Mouse (Mus musculus) urinary bladder, adult 18-20 months (tissue): ENCODE measurements at regions not wholly inside any gene's neighbourhood (a gene's known extent, or its start where the extent isn't known, plus 50 kb on each side); places are given as distances from the start of the nearest gene placed in this dataset.

Experiments used
- DNase-seq, 2 experiments: peaks; one replicate each; pipeline ENCODE4 v3.0.0; 2022; ENCODE audit warnings: low spot score in 2 of 2, mixed read lengths in 2 of 2

- no peak for DNase-seq
These were observed 328.5 kb downstream of the Ttll7 start for GRCm38 (mm10) chr3:147180711-147181110.

DNA sequence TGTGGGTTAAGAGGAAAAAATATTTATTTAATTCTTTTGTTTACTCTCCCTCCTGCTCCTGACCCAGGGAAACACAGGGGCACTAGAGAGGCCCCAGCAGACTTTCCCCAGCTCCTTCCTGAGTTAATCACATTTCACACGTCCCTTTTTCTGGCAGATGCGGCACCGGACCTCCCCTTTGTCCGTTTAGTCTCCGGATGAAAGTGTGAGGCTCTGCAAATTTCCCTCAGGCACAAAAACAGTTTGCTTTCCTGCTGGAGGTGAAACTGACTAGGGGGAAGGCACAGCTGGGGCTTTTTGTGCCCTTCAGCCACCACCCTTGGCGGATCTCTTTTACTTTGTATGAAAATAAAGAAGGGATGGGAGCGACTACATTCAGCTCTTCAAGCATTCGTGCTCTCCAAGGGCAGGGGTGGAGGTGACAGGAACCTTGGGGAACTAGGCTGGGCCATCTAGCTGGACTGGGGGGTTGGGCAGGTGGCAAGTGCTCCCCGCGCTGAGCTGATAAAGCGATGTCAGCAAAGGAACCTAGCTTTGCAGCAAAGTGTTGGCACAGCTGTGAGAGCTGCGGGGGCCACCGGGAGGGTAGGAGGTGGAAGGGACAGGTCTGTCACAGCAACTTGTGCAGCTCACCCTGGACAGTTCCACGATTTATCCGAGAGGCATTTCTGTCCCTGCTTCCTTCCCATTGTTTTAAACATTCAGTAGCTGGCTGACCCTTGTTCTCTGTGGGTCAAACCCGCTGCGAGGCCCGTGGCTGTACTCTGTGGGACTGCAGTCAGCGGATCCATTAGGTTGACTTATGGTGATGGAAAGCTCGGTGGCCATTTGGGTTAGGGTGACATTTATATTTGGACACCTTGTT lies 329.6 kb downstream of the Ttll7 start:
- DNase-seq: no peak

DNA sequence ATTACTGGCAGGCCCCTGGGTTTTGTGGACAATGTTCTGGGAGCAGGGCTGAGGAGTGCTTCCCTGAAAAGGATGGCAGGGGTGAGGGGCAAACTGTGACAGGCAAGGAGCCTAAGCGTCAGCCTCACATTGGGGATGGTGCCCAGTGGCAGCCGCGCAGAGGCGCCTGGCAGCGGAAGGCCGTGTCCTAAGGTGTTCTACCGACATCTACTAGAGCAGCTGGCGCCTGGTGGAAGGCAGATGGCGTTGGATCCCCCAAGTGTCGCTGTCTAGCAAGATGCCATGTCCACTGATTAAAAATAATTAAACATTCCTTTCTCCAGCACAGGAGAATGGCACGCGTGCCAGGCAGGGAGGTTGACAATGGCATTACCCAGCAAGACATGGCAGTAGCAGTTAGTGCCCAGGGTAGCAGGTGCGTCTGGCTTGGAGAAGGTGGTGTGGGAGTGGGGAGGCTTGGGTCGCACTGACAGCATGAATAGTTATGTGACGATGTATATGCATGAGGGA lies 330.3 kb downstream of the Ttll7 start:
- no peak for DNase-seq

- no peak for DNase-seq
These were observed 331.6 kb downstream of the Ttll7 start for GRCm38 (mm10) chr3:147183656-147184290.

DNA sequence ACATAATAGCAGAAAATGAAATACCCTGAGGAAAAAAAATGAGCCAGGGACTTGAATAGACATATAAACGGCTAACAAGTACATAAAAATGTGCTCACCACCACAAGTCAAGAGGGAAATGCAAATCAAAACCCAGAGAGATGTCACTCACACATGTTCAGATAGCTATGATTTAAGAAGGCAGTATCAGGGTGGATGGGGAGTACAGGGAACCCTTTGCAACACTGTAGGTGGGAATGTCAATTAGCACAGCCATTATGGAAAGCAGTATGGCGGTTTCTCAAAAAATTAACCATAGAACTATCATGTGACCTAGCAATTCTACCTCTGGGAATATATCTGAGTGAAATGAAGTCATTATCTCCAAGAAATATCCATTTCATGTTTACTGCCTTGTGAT lies 337.6 kb downstream of the Ttll7 start:
- DNase-seq: no peak

DNA sequence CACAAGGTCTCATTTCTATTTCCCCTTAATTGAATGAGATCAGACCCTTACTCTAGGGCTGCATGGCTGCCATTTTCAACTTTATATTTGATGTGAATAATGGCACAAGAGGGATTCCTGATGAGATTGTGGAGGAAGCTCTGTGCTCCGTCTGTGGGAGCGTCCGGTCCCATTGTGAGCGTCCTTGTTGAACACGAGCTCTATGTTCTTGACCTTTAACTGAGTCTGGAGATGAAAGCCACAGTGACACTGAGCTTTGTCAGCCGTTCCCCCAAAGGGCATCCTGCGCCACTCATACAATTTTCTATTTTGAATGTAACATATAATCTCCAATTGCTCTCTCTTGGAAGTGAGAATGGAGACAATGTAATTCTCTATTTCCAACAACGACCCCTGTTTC lies 344.5 kb downstream of the Ttll7 start:
- no peak for DNase-seq

GRCm38 (mm10) chr3:147197215-147197614 lies 345.0 kb downstream of the Ttll7 start:
- no peak for DNase-seq

GRCm38 (mm10) chr3:147211127-147211940 lies 359.2 kb downstream of the Ttll7 start:
- no peak for DNase-seq

- DNase-seq: no peak
These were observed 376.5 kb downstream of the Ttll7 start for GRCm38 (mm10) chr3:147228663-147229062.

DNA sequence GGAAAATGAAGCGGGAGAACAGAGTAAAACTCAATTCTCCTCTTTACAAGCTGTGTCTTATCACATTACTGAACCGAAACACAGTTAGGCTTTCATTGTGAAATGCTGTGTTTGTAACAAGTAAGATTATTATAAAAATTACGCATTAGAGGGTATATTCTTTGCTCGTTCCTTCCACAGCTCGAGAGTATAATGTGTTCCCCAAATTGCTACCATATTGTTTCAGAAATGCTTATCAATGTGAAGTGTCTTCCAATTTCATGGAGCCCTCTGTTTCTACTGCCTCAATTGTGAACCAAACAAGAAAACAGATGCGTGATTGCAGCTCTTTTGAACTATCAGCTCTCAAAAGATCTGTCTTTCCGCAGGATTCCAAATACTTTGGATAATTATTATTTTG lies 378.4 kb downstream of the Ttll7 start:
- DNase-seq: no peak

GRCm38 (mm10) chr3:147238398-147238797 lies 386.2 kb downstream of the Ttll7 start:
- no peak for DNase-seq

DNA sequence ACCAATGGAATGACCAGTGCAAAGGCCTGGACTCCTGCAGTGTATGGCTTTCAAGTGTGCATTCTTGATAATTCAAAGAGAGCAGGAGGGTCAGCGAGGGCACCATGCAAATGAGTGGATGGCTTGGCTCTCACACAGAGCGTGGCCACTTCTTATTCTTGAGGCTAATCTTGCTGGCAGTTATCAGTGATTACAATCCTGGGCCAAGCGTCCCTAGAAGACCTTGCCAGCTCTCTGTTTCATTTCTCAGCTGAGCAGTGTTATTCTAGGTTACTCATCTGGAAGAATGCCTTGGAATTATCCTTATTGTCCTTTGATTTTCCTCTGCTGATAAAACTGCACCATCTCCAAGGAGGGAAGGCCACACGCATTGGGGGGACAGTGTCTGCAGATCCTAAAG lies 388.5 kb downstream of the Ttll7 start:
- no peak for DNase-seq

DNA sequence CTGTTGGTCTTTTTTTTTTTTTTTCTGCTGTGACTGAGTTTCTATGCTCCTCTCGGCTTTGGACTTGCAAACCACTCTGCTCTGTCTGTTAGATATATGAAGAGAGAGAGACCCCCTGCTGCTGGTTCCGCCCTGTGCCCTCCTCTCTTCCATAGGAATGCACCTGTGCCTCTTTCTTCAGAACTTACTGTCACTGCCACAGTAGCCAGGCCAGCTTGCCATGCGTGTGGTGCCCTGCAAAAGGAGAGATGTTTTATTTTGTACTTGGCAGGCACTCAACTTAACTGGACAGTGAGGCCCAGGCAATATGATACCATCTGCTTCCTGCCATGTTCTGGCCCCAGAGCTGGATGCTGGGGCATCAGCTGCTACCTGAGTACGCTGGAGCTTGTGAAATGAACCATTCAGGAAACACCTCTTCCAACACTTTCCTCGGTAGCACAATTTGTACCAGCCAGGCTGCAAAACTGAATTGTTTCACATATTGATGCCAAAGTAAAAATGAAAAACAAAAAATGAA lies 392.8 kb downstream of the Ttll7 start:
- DNase-seq: no peak

DNA sequence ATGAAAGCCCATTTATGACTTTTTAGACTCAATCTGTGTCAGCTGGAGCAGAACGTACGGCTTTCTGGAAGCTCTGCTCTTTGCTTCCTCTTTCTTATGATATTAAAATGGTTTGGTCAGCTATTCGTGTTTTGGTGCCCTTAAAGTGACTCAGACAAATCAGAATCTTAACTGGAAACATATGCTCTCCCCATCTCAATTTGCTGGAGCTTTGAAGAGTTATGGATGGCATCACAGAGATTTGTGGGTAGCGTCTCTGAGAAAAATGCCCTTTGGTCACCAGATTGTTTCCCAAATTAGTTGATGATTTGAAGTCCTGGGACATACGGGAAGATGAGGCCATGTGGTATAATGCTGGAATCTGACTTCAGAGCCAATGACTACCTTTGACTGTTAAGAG lies 394.0 kb downstream of the Ttll7 start:
- no peak for DNase-seq

DNA sequence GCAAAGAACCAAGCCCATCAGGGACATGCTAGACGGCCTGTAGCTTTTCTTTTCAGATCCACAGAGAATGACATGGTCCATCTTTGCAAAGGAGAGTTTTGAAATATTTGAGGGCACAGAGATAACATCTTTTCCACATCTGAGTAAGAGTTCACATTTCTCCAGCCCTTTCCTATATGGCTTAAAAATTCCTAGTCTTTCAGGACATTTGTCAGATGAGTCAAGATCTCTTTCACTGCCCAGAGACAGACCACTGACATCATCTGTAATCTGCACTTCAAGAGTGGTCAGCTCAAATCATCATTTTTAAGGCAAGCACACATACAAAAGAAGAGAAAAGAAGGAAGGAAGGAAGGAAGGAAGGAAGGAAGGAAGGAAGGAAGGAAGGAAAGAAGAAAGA lies 397.3 kb downstream of the Ttll7 start:
- no peak for DNase-seq

GRCm38 (mm10) chr3:147249906-147250305 lies 397.7 kb downstream of the Ttll7 start:
- no peak for DNase-seq

DNA sequence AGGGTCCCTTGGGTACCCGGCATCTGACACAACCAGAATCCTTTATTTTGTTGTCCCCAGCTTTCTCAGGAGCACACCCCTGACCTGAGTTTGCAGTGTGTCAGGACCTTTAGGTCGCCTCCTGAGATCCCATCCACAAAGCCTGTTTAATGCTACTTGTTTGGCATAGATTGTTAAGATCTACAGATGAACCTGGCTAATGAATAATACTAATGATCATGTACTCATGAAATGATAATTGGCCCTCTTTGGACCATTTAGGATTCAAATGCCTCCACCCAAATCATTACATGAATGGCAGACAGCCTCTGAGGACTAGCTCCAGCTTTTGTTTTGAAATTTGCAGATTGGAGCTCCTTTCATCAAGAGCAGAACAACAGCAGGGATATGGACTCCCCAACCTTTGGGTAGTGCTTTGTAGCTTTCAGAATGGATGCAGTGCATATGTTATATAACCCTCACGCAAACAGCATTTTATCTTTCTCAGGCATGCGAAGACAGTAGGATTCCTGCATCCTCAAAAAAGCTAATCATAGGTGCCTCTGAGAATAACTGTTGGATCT lies 400.1 kb downstream of the Ttll7 start:
- DNase-seq: no peak

- no peak for DNase-seq
These were observed 400.6 kb downstream of the Ttll7 start for GRCm38 (mm10) chr3:147252812-147253211.

DNA sequence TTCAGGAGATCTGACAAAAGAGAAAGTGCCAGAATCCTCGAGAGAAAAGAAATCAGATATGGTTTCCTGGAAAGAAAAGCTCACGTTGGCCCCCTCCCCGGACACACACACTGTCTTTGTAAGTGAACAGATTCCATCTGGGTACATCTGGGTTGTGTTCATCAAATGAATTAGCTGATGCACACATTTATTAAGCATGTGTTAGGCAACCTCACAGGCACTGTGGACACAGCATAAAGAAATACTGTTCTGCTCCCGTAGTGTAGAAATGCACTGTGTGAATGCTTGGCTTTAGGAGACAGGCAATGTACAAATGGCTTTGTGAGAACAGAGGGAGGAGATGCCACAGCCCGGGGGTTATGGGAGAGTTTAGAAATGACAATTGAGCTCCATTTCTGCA lies 402.3 kb downstream of the Ttll7 start:
- no peak for DNase-seq

DNA sequence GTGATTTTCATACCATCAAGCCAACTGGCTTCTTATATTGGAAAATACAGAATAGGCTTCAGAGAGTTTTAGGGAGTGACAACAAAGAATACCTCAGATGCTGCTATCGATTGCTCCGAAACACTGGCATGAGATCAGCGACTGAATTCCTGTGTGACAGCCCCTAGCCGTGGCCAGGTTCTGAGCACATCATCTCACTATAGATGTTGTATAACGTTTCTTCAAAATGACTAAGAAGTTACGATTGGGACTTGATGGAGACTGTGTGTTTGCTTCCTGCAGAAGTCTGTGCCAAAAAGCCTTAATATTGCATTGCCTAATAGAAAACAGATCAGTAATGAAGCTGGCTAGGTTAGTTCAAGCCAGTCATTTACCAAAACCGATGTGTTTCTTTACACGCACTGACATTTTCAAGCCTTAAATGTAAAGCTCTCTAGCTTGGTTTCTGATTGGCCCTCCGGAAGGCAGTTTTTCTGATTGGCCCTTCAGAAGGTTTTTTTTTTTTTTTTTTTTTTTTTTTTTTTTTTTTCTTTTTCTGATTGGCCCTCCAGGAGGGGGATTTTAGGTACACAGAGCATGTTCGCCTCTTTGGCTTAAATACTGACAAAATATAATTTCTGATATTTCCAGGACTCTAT lies 408.9 kb downstream of the Ttll7 start:
- DNase-seq: no peak

DNA sequence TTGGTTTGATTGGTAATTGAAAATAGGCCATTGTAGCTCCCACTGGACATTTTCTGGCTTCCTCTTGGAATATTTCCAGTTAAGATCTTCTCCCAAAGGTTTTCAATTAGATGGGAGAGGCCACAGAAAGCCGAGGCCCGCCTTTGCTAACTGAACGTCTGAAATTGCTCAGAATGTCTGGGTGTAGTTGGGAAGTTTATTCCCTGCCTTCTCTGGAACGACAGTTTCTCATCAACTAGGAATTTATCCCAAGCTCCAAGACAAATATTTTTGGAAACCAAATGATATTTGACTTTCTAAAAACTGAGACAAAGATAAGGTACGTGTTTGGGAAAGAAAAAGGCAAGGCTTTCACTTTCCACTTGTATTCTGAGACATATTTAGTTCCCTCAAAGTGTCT lies 414.4 kb downstream of the Ttll7 start:
- DNase-seq: no peak
